Mouse (Mus musculus) lung, embryonic 16.5 days (tissue): ENCODE measurements around the gene Gm11983. TPM values are rescaled to one million over a fixed set of nuclear protein-coding genes. Genes with fewer than 3 reads are reported as not detected.
"Not testable (repeated sequence)": the region's sequence is repeated elsewhere in the genome, so short reads cannot be mapped to it uniquely, and the experiment has no call there.

Experiments
- ATAC-seq: fragments of 200-750 bp; cut with Nextera tagmentation; 2 replicates; pipeline ENCODE4 v1.8.0; 2017; ENCODE audit warnings: low read depth, mild to moderate bottlenecking, moderate library complexity
- H3K27ac ChIP-seq: fragments of 300-500 bp; sonication (generic); 2 replicates; pipeline ENCODE4 v1.5.1; 2014; ENCODE audit warnings: mild to moderate bottlenecking, control low read depth, low read length
- H3K27me3 ChIP-seq: fragments of 300-500 bp; sonication (generic); 2 replicates; pipeline ENCODE4 v1.6.1; 2014; ENCODE audit warnings: low read depth, low read length, mixed read lengths; ENCODE audit not compliant: control insufficient read depth, insufficient read depth
- H3K36me3 ChIP-seq: fragments of 300-500 bp; sonication (generic); 2 replicates; pipeline ENCODE4 v1.6.1; 2014; ENCODE audit warnings: low read length; ENCODE audit not compliant: control insufficient read depth, insufficient read depth
- H3K4me1 ChIP-seq: fragments of 300-500 bp; sonication (generic); replicated peaks from 2 replicates; pipeline ENCODE4 v1.6.1; 2014; ENCODE audit warnings: low read length, mixed read lengths; ENCODE audit not compliant: control insufficient read depth, insufficient read depth
- H3K4me2 ChIP-seq: fragments of 300-500 bp; sonication (generic); 2 replicates; pipeline ENCODE4 v1.6.1; 2014; ENCODE audit warnings: low read depth, low read length, control low read depth
- H3K4me3 ChIP-seq: fragments of 300-500 bp; sonication (generic); 2 replicates; pipeline ENCODE4 v1.5.1; 2014; ENCODE audit warnings: mild to moderate bottlenecking, low read length, control low read depth
- H3K9ac ChIP-seq: fragments of 300-500 bp; sonication (generic); 2 replicates; pipeline ENCODE4 v1.6.1; 2014; ENCODE audit warnings: low read length, control low read depth
- H3K9me3 ChIP-seq: fragments of 300-500 bp; sonication (generic); 2 replicates; pipeline ENCODE4 v1.6.1; 2016; ENCODE audit warnings: low read length; ENCODE audit not compliant: control insufficient read depth
- WGBS: fragments of 180-500 bp; shearing (Covaris S2); extraction: QIAGEN DNeasy Blood & Tissue Kit; methylation state at CpG from one replicate; pipeline ENCODE4 v1.1.7; 2014; 5-methylcytosine and 5-hydroxymethylcytosine counted together
- polyA plus RNA-seq: library from polyadenylated mRNA; unstranded; fragments of >200 nt; fragmentation: Nextera tagmentation; extraction: Ambion mirVana; gene quantifications from 2 replicates; pipeline ENCODE4 v1.2.1, GENCODE M21; 2015

The Gm11983 gene
- polyA plus RNA-seq, 1 experiment from 2014 or later, result not detected

DNA sequence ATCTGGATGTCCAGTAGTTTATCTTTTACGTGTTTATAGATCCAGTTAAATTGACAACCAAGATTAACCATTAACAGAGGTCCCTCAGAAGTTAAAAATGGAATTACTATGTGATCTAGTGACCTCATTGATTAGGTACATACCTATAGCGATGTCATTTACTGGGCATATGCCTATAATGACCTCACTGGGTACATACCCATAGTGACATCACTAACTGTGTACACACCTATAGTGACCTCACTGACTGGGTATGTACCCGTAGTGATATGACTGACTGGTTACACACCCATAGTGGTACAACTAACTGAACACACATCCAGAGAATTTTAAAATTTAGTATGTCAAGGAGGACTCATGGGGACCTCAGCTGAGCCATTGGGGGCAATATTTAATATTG is 18.5 kb upstream of the Gm11983 start:
- Histone ChIP-seq H3K4me2 (no peak overlapping the region), H3K4me3 (no peak overlapping the region), H3K36me3 (no peaks in the 10 kb centered on the region), H3K9ac (no peak overlapping the region), H3K9me3 (no peaks in the 10 kb centered on the region), H3K27me3 (no peaks in the 10 kb centered on the region), H3K4me1 (no peaks in the 10 kb centered on the region), H3K27ac (no peak overlapping the region)
- ATAC-seq, result no peak
- WGBS, result 71% methylated on average over 3 of the region's 3 CpGs

DNA sequence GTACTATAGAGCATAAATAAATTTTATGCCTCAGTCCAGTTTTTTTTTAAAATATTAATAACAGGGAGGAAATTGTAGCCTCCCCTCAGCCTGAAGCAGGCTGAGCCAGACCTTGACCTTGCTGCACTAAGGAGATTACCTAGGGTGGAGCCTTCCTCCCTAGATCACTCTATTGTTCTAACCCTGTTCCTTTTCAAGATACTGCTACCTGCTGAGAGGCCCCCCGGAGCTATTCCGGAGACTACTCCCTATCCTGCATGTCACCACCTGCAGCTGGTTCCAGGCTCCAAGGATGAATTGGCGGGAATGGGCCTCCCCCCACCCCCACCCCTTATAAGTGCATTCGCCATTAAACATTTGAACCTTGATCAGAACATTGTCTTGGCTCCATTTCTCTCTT is 15.9 kb upstream of the Gm11983 start:
- ATAC-seq, H3K27me3 ChIP-seq, H3K4me3 ChIP-seq, H3K9me3 ChIP-seq, H3K27ac ChIP-seq, H3K4me1 ChIP-seq, H3K9ac ChIP-seq, H3K4me2 ChIP-seq, H3K36me3 ChIP-seq: not testable (repeated sequence)
- 74% methylated on average over 4 of the region's 4 CpGs for WGBS

DNA sequence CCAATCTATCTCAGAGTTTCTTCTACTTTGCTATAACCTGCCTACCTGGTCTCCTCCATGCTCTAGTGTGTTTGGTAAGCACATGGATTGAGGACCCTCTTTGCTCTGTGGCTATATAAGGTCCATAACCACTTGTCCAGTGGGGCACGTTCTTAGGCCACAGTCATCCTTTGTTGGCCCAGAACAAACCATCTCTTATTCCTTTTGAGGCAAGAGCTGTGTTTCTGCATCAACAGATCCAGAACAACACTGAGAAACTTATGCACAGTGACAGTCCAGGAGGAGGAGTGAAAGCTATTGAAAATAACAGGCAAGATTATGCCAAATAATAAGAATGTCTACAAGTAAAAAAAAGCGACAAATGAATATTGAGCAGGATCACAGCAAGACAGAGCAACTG is 6.4 kb upstream of the Gm11983 start:
- Histone ChIP-seq H3K9ac (no peak overlapping the region), H3K27me3 (no peaks in the 10 kb centered on the region), H3K9me3 (no peaks in the 10 kb centered on the region), H3K4me3 (no peak overlapping the region), H3K4me2 (no peak overlapping the region), H3K4me1 (no peaks in the 10 kb centered on the region), H3K36me3 (no peaks in the 10 kb centered on the region), H3K27ac (no peak overlapping the region)
- ATAC-seq, result no peak
- 83% methylated on average over 2 of the region's 2 CpGs for WGBS

DNA sequence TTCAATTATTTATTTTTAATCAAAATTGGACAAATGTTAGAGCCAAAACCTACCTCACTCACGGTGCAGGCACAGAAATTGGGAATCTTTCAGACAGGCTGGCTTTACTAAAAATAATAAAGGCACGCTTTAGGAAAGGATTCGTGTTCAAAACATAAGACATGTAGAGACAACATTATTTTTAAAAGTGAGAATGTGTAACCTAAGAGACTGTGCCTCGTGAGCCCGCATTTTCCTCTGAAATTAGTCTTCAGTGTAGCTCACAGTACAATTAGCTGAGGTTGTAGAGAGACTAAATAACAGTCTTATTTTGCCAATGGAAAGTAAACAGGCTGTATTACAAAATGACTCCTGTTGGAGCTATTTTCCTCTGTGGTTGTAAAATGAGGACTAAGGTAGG is 4.7 kb upstream of the Gm11983 start:
- Histone ChIP-seq H3K27ac (no peak overlapping the region), H3K4me3 (no peak overlapping the region), H3K27me3 (no peaks in the 10 kb centered on the region), H3K9me3 (no peaks in the 10 kb centered on the region), H3K4me1 (no peaks in the 10 kb centered on the region), H3K36me3 (no peaks in the 10 kb centered on the region), H3K4me2 (no peak overlapping the region), H3K9ac (no peak overlapping the region)
- 81% methylated on average over 5 of the region's 5 CpGs for WGBS
- ATAC-seq, result no peak

DNA sequence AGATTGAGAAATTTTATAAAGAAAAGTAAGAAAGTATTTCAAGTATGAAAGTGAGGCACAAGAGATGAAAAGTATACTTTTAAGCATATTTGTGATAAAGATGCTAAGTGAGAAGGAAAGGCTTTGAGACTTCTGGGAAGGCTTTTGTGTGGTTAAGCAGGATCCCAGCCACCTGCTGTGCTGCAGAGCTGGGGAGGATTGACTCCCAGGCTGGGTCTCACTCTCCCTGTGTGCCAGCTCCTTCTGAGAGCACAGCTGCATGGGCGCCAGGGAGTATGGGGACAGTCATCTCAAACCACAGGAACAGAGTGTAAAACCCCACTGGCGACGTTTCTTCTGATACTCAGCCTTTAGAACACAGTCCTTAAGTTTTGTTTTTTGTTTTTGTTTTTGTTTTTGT is 3.3 kb upstream of the Gm11983 start:
- H3K36me3 ChIP-seq, result no peaks in the 10 kb centered on the region
- no peaks in the 10 kb centered on the region for H3K27me3 ChIP-seq
- 67% methylated on average over 3 of the region's 3 CpGs for WGBS
- H3K27ac ChIP-seq, result no peak overlapping the region
- no peak overlapping the region for H3K4me3 ChIP-seq
- H3K4me1 ChIP-seq, result no peaks in the 10 kb centered on the region
- no peak overlapping the region for H3K4me2 ChIP-seq
- H3K9me3 ChIP-seq, result no peaks in the 10 kb centered on the region
- no peak overlapping the region for H3K9ac ChIP-seq
- no peak for ATAC-seq

DNA sequence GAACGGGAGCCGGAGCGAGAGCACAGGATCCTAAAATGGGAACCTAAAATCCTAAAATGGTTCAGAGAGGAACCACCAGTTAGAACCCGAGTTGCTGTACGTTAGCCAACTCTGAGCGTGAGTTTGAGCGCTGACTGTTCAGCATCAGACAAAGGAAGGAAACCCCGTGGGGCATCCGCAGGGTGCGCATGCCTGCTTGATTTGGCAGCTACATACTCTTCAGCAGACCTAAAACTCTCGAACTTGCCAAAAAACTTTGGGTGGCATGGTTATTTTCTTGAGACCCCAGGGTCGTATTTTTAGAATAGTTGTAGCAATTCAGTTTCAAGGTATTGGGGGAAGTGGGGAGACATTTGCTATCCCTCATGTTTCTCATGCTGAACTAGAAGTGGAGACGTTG is 2.8 kb downstream of the Gm11983 start:
- Histone ChIP-seq H3K27me3 (no peaks in the 10 kb centered on the region), H3K9me3 (no peaks in the 10 kb centered on the region), H3K4me2 (no peak overlapping the region), H3K4me1 (no peaks in the 10 kb centered on the region), H3K27ac (no peak overlapping the region), H3K4me3 (no peak overlapping the region), H3K36me3 (no peaks in the 10 kb centered on the region), H3K9ac (no peak overlapping the region)
- WGBS, result 66% methylated on average over 13 of the region's 13 CpGs
- no peak for ATAC-seq

DNA sequence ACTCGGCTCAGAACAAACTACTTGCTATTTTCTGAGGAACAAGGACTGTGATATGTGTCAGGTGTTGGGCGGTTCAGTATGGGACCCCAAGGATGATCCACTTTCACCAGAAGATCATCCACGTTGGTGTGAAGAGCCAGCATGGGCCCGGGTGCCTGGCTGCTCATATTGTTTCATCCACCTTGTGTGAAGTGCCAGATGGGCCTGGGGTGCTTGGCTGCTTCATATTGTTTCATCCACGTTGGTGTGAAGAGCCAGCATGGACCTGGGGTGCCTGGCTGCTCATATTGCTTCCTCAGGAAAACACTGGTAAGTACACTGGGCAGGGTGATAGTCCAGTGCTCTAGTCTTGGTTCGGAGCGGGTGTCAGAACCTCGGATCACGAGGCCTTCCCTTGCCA is 3.7 kb downstream of the Gm11983 start:
- no peak overlapping the region for H3K27ac ChIP-seq
- 83% methylated on average over 9 of the region's 9 CpGs for WGBS
- no peaks in the 10 kb centered on the region for H3K4me1 ChIP-seq
- H3K9ac ChIP-seq, result no peak overlapping the region
- H3K36me3 ChIP-seq, result no peaks in the 10 kb centered on the region
- ATAC-seq, result no peak
- no peak overlapping the region for H3K4me2 ChIP-seq
- H3K9me3 ChIP-seq, result no peaks in the 10 kb centered on the region
- no peak overlapping the region for H3K4me3 ChIP-seq
- H3K27me3 ChIP-seq, result no peaks in the 10 kb centered on the region

DNA sequence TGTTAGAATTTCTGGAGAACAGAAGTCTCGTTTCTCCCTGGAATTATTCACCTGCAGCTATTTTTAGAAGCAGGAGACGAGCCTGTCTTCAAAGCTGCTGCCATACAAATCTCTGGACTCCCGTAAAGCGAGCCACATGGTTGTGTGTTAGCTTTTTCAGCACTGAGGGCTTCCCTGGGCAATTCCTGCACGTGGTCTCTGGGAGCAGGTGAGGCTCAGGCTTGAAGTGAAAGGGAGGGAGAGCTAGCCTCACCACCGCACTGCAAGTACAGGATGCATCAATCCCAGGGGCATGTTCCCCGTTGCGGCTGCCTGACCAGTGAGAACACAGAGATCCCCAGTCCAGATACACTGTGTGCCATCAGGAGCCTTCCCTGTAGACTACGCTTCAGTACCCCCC is 5.5 kb downstream of the Gm11983 start:
- H3K27me3 ChIP-seq, result no peaks in the 10 kb centered on the region
- H3K9ac ChIP-seq, result no peak overlapping the region
- no peak overlapping the region for H3K4me3 ChIP-seq
- ATAC-seq, result no peak
- no peaks in the 10 kb centered on the region for H3K9me3 ChIP-seq
- H3K27ac ChIP-seq, result no peak overlapping the region
- no peak overlapping the region for H3K4me2 ChIP-seq
- no peaks in the 10 kb centered on the region for H3K4me1 ChIP-seq
- 44% methylated on average over 9 of the region's 9 CpGs for WGBS
- no peaks in the 10 kb centered on the region for H3K36me3 ChIP-seq

DNA sequence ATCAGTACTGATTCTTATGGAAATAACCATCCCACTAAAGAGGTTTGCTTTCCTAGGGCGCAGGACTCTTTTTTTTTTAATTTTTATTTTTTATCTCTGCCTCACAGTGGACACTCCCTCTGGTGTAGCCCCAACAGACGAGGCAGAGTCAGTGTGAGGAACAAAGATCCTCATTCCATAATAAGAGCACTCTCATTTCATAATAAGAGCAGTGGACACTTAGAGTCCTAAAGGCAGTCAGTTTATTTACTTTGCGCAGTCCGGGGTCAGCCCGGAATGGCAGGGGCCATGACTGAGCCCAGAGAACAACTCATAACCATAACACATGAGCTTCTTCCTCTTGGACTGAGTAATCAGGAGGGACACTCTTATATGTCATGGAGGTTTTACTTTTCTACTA is 9.3 kb downstream of the Gm11983 start:
- no peak overlapping the region for H3K27ac ChIP-seq
- no peak overlapping the region for H3K9ac ChIP-seq
- H3K27me3 ChIP-seq, result no peaks in the 10 kb centered on the region
- H3K4me3 ChIP-seq, result no peak overlapping the region
- WGBS, result 16% methylated on average over 5 of the region's 5 CpGs
- no peaks in the 10 kb centered on the region for H3K4me1 ChIP-seq
- no peak; the same call in 1 of the 2 replicates for ATAC-seq
- no peak overlapping the region for H3K4me2 ChIP-seq
- H3K36me3 ChIP-seq, result no peaks in the 10 kb centered on the region
- H3K9me3 ChIP-seq, result no peaks in the 10 kb centered on the region

DNA sequence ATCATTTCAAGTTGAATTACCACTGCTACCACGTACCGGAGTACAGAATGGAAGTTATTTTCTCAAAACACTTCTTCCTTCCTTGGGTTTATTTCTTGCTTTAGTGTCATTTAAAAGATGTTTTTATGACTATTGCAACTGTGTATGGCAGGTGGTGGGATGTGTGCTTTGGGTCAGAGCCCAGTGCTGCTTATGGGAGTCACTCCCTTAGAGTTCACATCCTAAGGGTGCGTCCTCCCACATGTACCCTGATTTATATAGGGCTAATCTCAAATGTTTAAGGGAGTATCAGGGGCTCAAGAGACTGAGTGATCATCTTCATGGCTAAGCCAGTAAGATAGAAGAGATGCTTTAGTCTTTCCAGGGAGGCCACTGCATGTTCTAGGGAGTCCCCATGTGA is 11.3 kb downstream of the Gm11983 start:
- Histone ChIP-seq H3K9ac (no peak overlapping the region), H3K27me3 (no peaks in the 10 kb centered on the region), H3K4me2 (no peak overlapping the region), H3K9me3 (no peaks in the 10 kb centered on the region), H3K4me1 (no peaks in the 10 kb centered on the region), H3K27ac (no peak overlapping the region), H3K36me3 (no peaks in the 10 kb centered on the region), H3K4me3 (no peak overlapping the region)
- 93% methylated on average over 3 of the region's 3 CpGs for WGBS
- no peak for ATAC-seq
